Mouse (Mus musculus): ENCODE measurements around the gene Dgke. TPM values are rescaled to one million over a fixed set of nuclear protein-coding genes. Genes with fewer than 3 reads are reported as not detected.
A peak's percentile ranks its signal among the peaks of the same experiment; 100 is the strongest.
"Not testable (repeated sequence)": the region's sequence is repeated elsewhere in the genome, so short reads cannot be mapped to it uniquely, and the experiment has no call there.

Dgke gene
- polyA plus RNA-seq, 1 experiment from 2014 or later = 17.5 TPM

DNA sequence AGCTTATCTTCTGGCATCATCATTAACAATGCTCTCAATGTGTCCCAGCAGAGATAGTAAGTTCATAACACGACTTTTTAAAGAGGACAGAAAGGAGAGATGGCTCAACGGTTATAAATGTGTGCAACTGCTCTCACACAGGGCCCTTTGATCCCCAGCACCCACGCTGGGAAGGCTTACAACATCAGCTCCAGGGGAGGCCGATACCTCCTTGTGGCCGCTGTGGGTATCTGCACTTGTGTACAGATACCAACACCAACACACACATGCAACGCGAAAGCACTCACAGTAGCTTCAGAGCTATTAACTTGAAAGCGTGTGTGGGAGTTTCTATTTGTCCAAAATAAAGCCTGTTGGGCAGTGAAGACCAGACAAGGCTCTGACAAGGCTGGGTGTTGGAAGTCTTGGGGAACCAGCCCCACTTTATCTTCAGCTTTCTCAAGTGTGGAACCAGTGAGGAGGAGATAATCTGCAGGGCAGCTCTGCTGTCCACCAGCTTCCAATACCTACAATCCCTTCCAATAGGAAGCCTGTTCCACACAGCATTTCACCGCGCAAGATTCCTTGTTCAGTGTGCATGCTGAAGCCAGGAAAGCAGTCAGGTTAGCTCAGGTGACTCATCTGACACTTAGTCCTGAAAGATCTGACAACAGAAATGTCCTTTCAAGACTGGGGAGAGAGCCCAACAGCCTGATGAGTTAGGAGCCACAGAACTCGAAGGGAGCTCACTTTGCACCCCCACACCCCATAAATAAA lies 8.0 kb downstream of the Dgke start:
- WGBS = 66% methylated on average over 11 of the region's 11 CpGs
- no peak for ATAC-seq (ENCODE audit: low FRiP score)
- H3K27ac ChIP-seq (replicated peaks) = no peak overlapping the region
- H3K27me3 ChIP-seq (replicated peaks) = no peaks in the 10 kb centered on the region
- H3K4me3 ChIP-seq (replicated peaks) = peak overlapping the region; percentile 97
- H3K4me1 ChIP-seq = peaks cover 32% of the 10 kb centered on the region
- H3K9me3 ChIP-seq (replicated peaks) = no peaks in the 10 kb centered on the region
- H3K36me3 ChIP-seq = peaks cover 11% of the 10 kb centered on the region
- peak overlapping the region; percentile 89 for H3K9ac ChIP-seq (replicated peaks)
- peak overlapping the region; percentile 89 for H3K4me2 ChIP-seq

DNA sequence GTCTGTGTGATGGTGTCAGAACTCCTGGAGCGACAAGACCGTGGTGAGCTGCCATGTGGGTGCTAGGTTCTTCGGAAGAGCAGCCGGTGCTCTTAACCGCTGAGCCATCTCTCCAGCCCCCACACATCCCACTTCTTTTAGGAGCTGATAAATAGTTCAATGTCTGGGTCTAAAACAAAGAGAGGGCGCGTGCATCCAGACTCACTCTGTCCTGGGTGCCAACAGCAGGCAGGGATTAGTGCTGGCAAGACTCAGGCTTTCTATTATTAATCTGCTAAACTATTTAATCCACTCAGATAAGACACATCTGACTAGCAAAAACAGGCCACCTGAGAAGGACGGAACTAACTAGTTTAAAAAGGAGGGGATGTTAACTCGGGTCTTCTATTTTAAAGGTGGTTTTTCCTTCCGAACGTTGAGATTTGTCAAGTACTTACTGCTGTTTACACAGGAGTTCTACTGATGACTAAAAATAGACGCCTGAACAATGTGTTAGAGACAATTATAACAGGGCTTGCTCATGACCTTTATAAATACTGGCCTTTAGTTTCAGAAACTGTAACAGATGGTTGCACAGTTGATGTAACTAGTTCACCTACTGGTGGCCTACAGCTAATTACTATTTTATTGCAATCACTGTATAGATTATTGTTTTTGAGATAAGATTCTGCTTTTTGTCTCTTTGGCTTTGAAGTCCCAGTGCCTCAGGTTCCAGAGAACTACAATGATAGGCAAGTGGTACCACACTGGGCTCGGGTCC lies 10.5 kb downstream of the Dgke start:
- no peaks in the 10 kb centered on the region for H3K27me3 ChIP-seq (replicated peaks)
- no peaks in the 10 kb centered on the region for H3K9me3 ChIP-seq (replicated peaks)
- peaks cover 19% of the 10 kb centered on the region for H3K36me3 ChIP-seq
- no peak overlapping the region for H3K9ac ChIP-seq (replicated peaks)
- 83% methylated on average over 13 of the region's 13 CpGs for WGBS
- no peak overlapping the region for H3K4me3 ChIP-seq (replicated peaks)
- peaks cover 32% of the 10 kb centered on the region for H3K4me1 ChIP-seq
- ATAC-seq (ENCODE audit: low FRiP score) = no peak
- no peak overlapping the region for H3K4me2 ChIP-seq
- H3K27ac ChIP-seq (replicated peaks) = no peak overlapping the region

DNA sequence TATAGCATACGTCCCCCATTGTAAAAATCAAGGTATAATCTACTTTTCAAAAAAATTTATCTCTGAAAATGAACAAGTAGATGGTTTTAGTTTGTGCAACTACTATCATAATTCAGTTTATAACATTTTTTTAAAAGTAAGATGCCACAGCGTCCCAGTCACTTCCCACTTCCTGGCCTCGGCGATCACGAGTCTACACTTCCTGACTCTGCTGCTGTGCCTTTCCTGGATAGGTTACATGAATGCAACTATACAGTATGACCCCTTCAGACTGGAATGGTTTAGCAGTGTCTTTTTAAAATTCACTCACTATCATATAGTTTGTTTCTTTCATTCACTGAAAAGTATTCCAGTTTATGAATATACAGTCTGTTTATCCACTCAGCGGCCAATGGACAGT lies 14.9 kb downstream of the Dgke start:
- Histone ChIP-seq H3K9me3 (replicated peaks) (no peaks in the 10 kb centered on the region), H3K9ac (replicated peaks) (no peak overlapping the region), H3K36me3 (peaks cover 53% of the 10 kb centered on the region), H3K4me1 (peaks cover 9% of the 10 kb centered on the region), H3K27ac (replicated peaks) (no peak overlapping the region), H3K27me3 (replicated peaks) (no peaks in the 10 kb centered on the region), H3K4me2 (no peak overlapping the region), H3K4me3 (replicated peaks) (no peak overlapping the region)
- ATAC-seq (ENCODE audit: low FRiP score) = no peak
- WGBS = 96% methylated on average over 6 of the region's 6 CpGs

DNA sequence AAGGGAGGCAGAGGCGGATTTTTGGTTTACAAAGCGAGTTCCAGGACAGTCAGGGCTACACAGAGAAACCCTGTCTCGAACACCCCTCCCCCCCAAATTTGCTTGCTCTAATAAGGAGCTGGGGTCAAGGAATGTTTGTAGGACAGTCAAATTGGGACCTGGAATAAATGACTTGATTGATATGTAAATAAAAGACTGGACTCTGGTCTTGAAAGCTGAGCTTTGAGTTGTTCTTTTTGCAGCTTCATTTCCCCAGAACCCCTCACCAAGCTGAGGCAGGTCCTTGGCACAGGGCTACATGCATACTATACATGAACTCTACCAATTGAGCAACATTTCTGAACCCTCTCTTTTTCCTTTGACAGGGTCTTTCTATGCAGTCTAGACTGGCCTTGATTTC lies 20.6 kb downstream of the Dgke start:
- H3K9ac ChIP-seq (replicated peaks) = no peak overlapping the region
- WGBS = 92% methylated on average over 3 of the region's 3 CpGs
- H3K9me3 ChIP-seq (replicated peaks) = no peaks in the 10 kb centered on the region
- H3K4me2 ChIP-seq = no peak overlapping the region
- no peak overlapping the region for H3K4me3 ChIP-seq (replicated peaks)
- no peaks in the 10 kb centered on the region for H3K4me1 ChIP-seq
- H3K27me3 ChIP-seq (replicated peaks) = no peaks in the 10 kb centered on the region
- no peak overlapping the region for H3K27ac ChIP-seq (replicated peaks)
- ATAC-seq (ENCODE audit: low FRiP score) = no peak
- H3K36me3 ChIP-seq = peaks cover 81% of the 10 kb centered on the region

GRCm38 (mm10) chr11:89045501-89045900 lies 21.1 kb downstream of the Dgke start:
- peaks cover 81% of the 10 kb centered on the region for H3K36me3 ChIP-seq
- WGBS = 99% methylated on average over 3 of the region's 3 CpGs
- H3K4me1 ChIP-seq; H3K4me2 ChIP-seq; H3K4me3 ChIP-seq (replicated peaks); ATAC-seq (ENCODE audit: low FRiP score); H3K9ac ChIP-seq (replicated peaks); H3K27ac ChIP-seq (replicated peaks); H3K9me3 ChIP-seq (replicated peaks); H3K27me3 ChIP-seq (replicated peaks): not testable (repeated sequence)

GRCm38 (mm10) chr11:89043046-89043445 lies 23.6 kb downstream of the Dgke start:
- Histone ChIP-seq H3K36me3 (peaks cover 76% of the 10 kb centered on the region), H3K4me3 (replicated peaks) (no peak overlapping the region), H3K4me2 (no peak overlapping the region), H3K9ac (replicated peaks) (no peak overlapping the region), H3K4me1 (no peaks in the 10 kb centered on the region), H3K27ac (replicated peaks) (no peak overlapping the region), H3K9me3 (replicated peaks) (no peaks in the 10 kb centered on the region), H3K27me3 (replicated peaks) (no peaks in the 10 kb centered on the region)
- 89% methylated on average over 7 of the region's 7 CpGs for WGBS
- no peak for ATAC-seq (ENCODE audit: low FRiP score)

GRCm38 (mm10) chr11:89041073-89041472 lies 25.6 kb downstream of the Dgke start:
- ATAC-seq (ENCODE audit: low FRiP score); H3K9ac ChIP-seq (replicated peaks); H3K4me2 ChIP-seq; H3K27ac ChIP-seq (replicated peaks); H3K4me1 ChIP-seq; H3K27me3 ChIP-seq (replicated peaks); H3K9me3 ChIP-seq (replicated peaks); H3K4me3 ChIP-seq (replicated peaks): not testable (repeated sequence)
- H3K36me3 ChIP-seq = peaks cover 69% of the 10 kb centered on the region
- WGBS = 93% methylated on average over 6 of the region's 7 CpGs

GRCm38 (mm10) chr11:89039325-89039724 lies 27.3 kb downstream of the Dgke start:
- no peak overlapping the region for H3K4me2 ChIP-seq
- no peak overlapping the region for H3K9ac ChIP-seq (replicated peaks)
- H3K27ac ChIP-seq (replicated peaks) = no peak overlapping the region
- H3K9me3 ChIP-seq (replicated peaks) = no peaks in the 10 kb centered on the region
- no peaks in the 10 kb centered on the region for H3K27me3 ChIP-seq (replicated peaks)
- WGBS = 32% methylated on average over 3 of the region's 3 CpGs
- no peaks in the 10 kb centered on the region for H3K4me1 ChIP-seq
- ATAC-seq (ENCODE audit: low FRiP score) = no peak
- H3K36me3 ChIP-seq = peaks cover 51% of the 10 kb centered on the region
- no peak overlapping the region for H3K4me3 ChIP-seq (replicated peaks)

DNA sequence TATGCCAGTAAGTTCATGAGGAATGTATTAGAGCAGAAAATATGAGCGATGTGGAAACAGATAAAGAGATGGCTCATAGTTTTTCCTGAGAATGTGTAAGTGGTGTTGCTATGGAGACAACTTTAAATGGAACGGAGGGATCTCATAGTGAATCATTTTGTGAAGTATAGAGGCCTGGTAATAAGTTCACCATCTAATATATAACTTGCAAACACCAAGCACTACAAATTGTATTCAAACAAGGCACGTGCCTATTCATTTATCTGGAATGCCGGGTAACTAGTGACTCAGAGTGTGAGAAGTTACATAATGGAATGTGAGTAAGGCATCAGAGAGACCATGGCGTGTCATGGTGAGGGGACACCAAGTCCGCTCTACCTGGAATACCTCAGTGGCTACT lies 28.2 kb downstream of the Dgke start:
- ATAC-seq (ENCODE audit: low FRiP score) = no peak
- whole genome bisulfite sequencing = 90% methylated on average over 6 of the region's 6 CpGs

GRCm38 (mm10) chr11:89035552-89035951 lies 31.1 kb downstream of the Dgke start:
- Histone ChIP-seq H3K9ac (replicated peaks) (no peak overlapping the region), H3K27ac (replicated peaks) (no peak overlapping the region), H3K4me2 (no peak overlapping the region), H3K9me3 (replicated peaks) (no peaks in the 10 kb centered on the region), H3K4me3 (replicated peaks) (no peak overlapping the region), H3K36me3 (peaks cover 22% of the 10 kb centered on the region), H3K27me3 (replicated peaks) (no peaks in the 10 kb centered on the region), H3K4me1 (no peaks in the 10 kb centered on the region)
- WGBS = 84% methylated on average over 3 of the region's 3 CpGs
- no peak for ATAC-seq (ENCODE audit: low FRiP score)

More for the DNA sequence above, 28.2 kb downstream of the Dgke start:
- Histone ChIP-seq H3K27me3 (replicated peaks) (no peaks in the 10 kb centered on the region), H3K9me3 (replicated peaks) (no peaks in the 10 kb centered on the region), H3K4me1 (no peaks in the 10 kb centered on the region), H3K27ac (replicated peaks) (no peak overlapping the region), H3K36me3 (peaks cover 46% of the 10 kb centered on the region), H3K9ac (replicated peaks) (no peak overlapping the region), H3K4me3 (replicated peaks) (no peak overlapping the region), H3K4me2 (no peak overlapping the region)

GRCm38 (mm10) chr11:89034592-89034991 lies 32.1 kb downstream of the Dgke start:
- H3K4me2 ChIP-seq = no peak overlapping the region
- no peaks in the 10 kb centered on the region for H3K4me1 ChIP-seq
- no peak overlapping the region for H3K9ac ChIP-seq (replicated peaks)
- peaks cover 12% of the 10 kb centered on the region for H3K36me3 ChIP-seq
- no peak overlapping the region for H3K27ac ChIP-seq (replicated peaks)
- H3K9me3 ChIP-seq (replicated peaks) = no peaks in the 10 kb centered on the region
- ATAC-seq (ENCODE audit: low FRiP score) = no peak
- H3K27me3 ChIP-seq (replicated peaks) = no peaks in the 10 kb centered on the region
- H3K4me3 ChIP-seq (replicated peaks) = no peak overlapping the region

DNA sequence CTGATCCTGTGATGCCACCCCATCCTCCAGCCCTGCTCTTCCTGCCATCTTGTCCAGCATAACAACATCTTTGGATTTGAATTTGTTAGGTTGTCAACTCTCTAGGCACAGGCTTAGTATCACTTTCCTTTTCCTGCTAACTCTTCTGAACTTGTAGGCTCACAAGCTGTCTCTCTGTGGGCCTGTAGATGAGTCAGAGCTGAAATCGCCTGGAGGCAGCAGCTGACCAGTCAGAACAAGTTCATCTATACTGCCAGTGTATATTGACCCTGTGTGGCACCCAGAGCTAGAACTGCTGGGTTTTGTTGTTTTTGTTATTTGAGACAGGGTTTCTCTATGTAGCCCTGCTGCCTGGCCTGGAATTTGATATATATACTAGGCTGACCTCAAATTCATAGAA lies 35.5 kb downstream of the Dgke start:
- H3K4me3 ChIP-seq (replicated peaks) = no peak overlapping the region
- H3K4me2 ChIP-seq = no peak overlapping the region
- H3K27me3 ChIP-seq (replicated peaks) = no peaks in the 10 kb centered on the region
- no peaks in the 10 kb centered on the region for H3K9me3 ChIP-seq (replicated peaks)
- WGBS = 86% methylated on average over 1 of the region's 1 CpGs
- H3K4me1 ChIP-seq = no peaks in the 10 kb centered on the region
- H3K27ac ChIP-seq (replicated peaks) = no peak overlapping the region
- no peaks in the 10 kb centered on the region for H3K36me3 ChIP-seq
- no peak for ATAC-seq (ENCODE audit: low FRiP score)
- no peak overlapping the region for H3K9ac ChIP-seq (replicated peaks)

Measured in neural tube, embryonic 15.5 days (tissue).